Mouse (Mus musculus) G1E (cell line): ENCODE measurements around the gene AU040320.

Experiments
- CTCF ChIP-seq: IDR thresholded peaks from 2 replicates; pipeline ENCODE4 v1.5.1; 2012; ENCODE audit warnings: low read depth, low read length, inconsistent platforms, mixed read lengths
- GATA1 ChIP-seq: IDR thresholded peaks from 2 replicates; pipeline ENCODE4 v1.6.1; 2012; ENCODE audit warnings: borderline replicate concordance, low read length, inconsistent platforms, mixed read lengths
- TAL1 ChIP-seq: conservative IDR thresholded peaks from 2 replicates; pipeline ENCODE4 v1.6.1; 2012; ENCODE audit warnings: low read depth, low read length, inconsistent platforms, mixed read lengths

- TF ChIP-seq CTCF (no peak), GATA1 (no peak), TAL1 (no peak)
Measured at GRCm38 (mm10) chr4:126861514-126862266, 108.3 kb downstream of the AU040320 start.
